Mouse (Mus musculus) frontal cortex, postnatal 14 days (tissue): Measurements from ENCODE around the gene Cuedc1.
"Not testable (repeated sequence)": the region's sequence is repeated elsewhere in the genome, so short reads cannot be mapped to it uniquely, and the experiment has no call there.

ENCODE experiments used
- DNase-seq, 2 experiments: peaks; one replicate each; pipeline ENCODE4 v3.0.0; 2022; ENCODE audit warnings: low spot score in 2 of 2

Gene Cuedc1

DNA sequence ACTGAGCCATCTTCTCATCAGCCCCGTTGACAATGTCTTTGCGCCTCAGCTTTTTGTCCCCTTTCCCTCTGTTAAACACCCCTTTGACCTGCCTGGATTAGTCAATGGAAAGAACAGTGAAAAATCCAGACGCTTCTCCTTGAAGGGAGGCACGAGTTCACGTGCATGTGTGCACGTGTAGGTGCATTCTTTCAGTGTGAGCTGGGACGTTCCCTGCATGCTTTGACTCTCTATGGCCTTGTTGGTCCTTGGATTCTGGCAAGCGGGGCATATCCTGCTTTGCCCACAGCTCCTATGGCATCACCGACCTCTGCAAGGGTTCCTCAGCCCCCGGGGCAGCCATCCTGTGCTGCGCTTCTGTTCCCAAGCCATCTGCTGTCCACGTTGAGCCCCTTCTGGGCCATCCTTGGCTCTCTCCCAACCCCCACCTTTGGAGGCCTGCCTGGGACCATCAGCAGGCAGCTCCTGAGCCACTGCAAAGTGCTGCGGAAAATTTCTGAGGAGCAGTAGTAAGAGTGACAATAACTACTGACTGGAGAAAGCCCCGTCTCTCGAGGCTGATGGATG, 74.1 kb downstream of the Cuedc1 start:
- no peak for DNase-seq

DNA sequence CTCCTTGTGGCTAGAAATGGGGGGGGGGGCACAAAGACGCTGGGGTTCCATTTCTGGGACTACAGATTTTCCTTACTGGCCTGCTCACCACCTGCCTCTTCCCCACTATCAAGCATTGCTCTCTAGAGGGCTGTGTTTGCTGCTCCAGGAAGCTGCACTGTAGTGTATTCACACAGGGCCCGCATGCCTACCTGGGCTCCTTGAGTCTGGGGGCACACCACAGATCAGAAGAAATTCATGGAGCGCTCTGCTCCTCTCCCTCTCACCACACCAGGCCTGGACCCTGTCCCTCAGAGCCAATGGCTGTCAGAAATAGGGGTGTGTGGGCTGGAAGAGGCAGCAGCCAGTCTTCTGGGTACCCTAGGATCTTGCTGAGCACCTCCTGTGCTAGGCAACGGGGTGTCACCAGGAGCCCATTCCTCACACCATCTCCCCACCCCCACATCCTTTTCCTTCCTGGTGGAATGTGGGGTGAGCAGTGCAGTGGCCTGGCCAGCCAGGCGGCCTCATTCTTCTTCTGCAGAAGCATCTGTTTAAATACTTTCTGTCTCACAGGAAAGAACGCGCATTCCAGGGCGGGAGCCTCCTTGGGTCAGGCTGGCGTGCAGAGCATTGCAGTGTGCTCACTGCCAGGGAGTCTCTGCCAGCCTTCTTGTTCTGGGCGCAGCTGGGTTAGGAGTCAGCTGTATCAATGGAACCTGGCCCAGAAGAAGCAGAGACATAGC, 74.9 kb downstream of the Cuedc1 start:
- DNase-seq = no peak

GRCm38 (mm10) chr11:88173386-88174025, 75.6 kb downstream of the Cuedc1 start:
- no peak for DNase-seq

GRCm38 (mm10) chr11:88180467-88180958, 82.7 kb downstream of the Cuedc1 start:
- no peak for DNase-seq

DNA sequence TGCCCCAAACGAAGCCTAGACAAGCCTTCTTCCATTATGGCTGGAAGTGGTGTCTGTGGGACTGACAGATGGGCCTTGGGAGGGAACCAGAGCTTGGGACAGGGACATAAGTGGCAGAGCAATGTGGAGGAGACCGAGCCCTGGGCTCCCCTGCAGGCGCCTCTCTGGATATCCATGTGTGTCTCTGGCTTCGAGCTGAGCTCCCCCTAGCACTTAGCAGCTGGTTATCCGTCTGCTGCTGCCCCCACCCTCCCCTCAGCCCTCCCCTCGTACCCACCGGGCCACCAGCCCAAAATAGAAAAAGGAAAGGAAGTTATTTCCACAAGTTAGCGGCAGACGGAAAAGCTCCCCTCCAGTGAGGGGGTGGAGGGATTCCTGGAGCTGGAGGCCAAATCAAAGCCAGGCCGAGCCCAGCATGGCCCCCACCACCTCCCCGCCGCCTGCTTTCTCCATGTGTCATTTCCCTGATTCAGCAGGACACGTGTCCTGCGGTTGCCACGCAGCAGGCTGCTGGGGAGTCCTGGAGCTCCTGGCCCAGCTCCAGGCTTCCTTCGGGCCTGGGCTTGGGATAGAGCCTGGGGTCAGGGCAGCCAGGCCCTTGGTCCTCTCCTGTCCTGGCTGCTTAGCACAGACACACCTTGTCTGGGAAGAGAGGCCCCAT, 83.2 kb downstream of the Cuedc1 start:
- DNase-seq = no peak

DNA sequence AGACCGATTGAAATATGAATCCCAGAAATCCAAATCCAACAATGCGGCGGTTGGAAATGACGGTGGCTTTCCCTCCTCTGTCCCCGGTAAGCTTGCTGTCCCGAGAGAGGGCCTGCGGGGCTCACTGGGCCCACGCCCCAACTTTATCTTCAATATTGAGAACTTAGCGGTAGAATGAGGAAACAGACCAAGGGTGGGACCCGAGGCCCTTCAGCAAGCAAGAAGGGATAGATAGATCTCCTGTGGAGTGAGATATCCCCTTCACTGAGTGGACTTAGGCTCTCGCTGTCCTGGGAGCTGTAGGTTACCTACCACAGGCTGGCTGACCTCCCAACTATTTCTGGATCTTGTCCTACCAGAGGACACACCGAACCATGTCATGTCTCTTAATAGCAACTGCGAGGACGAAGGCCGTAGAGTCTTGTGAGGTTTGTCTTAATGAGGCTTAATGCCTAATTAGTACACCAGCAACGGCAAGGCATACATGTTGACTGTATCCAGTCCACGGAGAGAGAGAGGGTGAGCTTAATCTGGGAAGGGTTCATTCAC, 86.8 kb downstream of the Cuedc1 start:
- no peak for DNase-seq

GRCm38 (mm10) chr11:88186078-88186946, 88.5 kb downstream of the Cuedc1 start:
- DNase-seq = no peak

GRCm38 (mm10) chr11:88186947-88187243, 89.0 kb downstream of the Cuedc1 start:
- no peak for DNase-seq

- DNase-seq = peak; percentile 74 to 75
Observed at GRCm38 (mm10) chr11:88187417-88188133, 89.7 kb downstream of the Cuedc1 start.

DNA sequence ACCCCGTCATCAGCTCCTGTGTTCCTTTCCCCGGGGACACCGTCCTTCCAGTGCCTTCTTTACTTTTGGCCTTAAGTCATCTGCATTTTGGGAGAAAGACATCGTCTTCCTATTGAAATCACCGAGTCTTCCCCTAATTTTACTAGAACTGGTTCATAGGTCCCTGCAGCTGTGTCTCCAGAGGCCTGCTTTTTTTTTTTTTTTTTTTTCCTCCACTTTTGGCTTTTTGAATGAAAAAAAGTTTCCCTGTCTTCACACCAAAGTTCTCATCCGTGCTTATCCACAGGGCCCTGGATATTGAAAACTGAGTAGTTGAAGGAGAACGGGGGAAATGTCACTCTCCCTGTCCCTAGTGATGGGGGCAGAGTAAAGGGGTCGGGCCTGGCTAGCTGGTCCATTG, 90.4 kb downstream of the Cuedc1 start:
- no peak for DNase-seq

- no peak for DNase-seq
Observed at GRCm38 (mm10) chr11:88188635-88189034, 90.8 kb downstream of the Cuedc1 start.

- no peak for DNase-seq
Observed at GRCm38 (mm10) chr11:88192595-88192994, 94.7 kb downstream of the Cuedc1 start.

DNA sequence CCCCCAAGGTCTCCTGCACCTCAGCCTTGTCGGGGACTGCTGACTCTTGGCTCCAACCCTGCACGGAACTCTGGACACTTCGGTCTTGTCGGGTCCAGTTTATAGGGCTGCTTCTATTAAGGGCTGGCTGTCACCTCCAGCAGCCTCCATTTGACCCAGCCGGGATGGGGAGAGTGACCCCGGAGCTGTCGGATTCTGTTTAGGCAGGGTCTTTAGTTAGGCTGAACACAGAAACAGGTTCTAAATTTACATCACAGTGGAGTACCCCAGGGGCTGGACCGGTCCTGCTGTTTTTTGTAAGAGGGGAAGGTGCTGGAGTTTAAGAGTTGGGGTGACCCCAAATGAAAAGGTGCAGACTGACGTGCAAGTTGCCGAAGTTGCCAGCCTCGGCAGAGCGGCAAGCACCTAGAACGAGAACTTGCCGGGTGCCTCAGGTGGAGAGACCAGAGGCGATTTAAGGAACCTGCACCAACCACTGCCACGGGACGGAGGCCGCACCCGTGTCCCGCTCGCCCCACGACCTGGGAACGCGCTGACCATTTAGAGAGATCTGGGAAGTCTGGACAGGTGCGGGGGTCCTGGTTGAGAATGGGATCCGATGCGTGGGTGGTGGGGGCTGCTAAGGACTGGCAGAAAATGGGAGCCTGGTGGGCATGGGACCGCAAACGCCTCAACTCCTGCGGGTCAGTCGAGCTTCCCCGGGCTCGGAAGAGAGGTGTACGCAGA, 95.4 kb downstream of the Cuedc1 start:
- DNase-seq = no peak

DNA sequence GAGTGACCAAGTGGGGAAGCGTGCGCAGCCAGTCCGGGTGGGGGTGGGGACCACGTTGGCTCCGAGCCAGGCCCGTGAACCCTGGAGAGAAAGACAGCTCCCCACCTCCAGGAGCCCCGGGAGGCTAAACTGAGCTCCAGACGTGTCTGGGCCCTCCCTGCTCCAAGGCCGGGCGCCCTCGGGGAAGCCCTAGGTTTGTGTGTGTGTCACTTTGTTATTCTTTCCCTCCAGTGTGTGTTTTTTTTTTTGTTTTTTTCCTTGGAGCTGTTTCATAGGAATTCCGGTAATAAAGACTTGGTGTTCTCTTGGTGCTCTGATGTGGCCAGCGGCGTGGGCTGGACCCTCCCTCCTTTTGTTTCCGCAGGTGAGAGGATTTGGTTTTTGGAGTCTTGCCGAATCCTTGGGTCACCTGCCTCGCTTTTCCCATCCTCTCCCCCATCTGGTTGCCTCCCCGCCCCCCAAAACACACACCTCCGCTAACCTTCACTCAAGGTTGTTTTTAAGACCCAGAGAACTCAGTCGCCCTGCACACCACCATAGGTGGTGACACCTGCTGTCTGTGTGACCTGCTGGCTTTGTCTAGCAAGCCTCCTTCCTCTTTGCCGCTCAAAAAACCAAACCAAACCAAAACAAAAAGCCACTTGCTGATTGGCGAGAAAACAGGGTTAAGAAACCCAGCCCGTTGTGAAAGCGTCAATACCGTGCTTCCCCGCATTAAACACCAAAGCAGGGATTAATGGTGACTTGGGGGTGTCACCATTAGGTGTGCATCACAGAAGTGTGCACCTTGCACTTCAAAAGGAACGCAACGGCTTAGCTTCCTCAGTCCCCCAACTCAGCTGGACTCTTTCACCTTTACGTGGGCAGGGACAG, 96.2 kb downstream of the Cuedc1 start:
- no peak for DNase-seq

DNA sequence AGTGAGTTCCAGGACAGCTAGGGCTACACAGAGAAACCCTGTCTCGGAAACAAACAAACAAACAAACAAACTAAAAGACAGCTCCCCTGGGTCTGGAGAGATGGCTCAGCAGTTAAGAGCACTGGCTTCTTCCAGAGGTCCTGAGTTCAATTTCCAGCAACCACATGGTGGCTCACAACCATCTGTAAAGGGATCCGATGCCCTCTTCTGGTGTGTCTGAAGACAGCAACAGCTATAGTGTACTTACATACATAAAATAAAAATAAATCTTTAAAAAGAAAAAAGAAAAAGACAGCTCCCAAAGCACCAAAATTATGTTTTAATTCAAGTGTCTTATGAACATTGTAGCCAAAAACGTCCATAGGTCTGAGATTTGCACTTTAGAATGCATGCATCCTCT, 97.8 kb downstream of the Cuedc1 start:
- not testable (repeated sequence) for DNase-seq

DNA sequence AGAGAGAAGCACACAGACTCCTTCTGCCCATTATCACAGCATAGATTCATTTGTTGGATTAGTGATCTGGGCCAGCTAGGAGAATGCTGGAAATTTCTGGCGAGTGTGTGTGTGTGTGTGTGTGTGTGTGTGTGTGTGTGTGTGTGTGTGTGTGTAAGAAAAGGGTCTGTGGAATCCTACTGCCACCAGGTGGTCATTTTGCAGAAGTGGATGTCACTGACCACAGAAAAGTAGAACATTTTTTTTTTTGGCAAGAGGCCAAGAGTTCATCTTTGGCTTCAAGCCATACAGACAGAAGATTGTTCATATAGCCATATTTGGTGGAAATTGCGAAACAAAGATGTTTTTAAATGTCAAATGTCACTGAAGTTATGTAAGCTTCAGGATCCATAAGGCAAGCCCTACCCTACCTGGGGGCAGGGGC, 99.3 kb downstream of the Cuedc1 start:
- DNase-seq = peak in 1 of 2 experiments; percentile 33

DNA sequence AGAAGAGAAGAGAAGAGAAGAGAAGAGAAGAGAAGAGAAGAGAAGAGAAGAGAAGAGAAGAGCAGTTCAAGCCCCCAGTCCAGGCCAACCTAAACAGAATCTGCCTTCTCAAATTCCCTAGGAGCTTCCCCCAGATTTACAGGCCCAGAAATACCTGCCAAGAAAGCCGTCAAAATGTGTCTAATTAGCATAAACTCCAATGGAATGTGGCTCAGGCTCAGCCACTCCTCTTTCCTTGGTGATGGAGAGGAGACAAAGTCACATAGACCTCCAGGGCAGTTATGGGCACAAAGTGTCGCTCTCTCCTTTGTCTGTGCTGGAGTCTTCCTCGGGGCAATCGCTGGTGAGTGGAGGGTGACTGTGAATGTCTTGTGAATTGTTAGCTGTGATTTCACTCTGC, 100.4 kb downstream of the Cuedc1 start:
- DNase-seq = no peak

DNA sequence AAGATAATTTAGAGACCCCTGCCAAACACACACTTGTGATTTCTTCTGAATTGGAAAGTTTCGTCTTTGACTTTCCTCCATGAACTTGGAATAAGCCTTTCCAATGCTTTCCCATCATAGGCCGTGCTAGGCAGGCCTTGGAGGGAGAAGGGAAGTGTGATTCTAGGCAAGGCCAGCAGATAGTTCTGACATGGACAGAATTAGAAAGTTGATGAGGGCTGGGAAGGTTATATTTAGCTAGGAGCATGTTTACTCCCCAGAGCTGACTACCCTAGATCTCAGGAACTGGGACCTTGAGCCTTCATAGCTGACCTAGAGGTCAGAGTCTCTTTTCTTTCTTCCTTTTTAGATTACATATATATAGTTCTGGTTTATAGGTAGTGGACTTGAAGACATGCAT, 103.3 kb downstream of the Cuedc1 start:
- DNase-seq = no peak

- no peak for DNase-seq
Observed at GRCm38 (mm10) chr11:88202077-88202476, 104.2 kb downstream of the Cuedc1 start.
